Comparison of ENCODE assay signal across 17 mouse cellular contexts in genomic region chr4:103577821-103578220, GRCm38 (mm10). TPM values are rescaled to one million over a fixed set of nuclear protein-coding genes. Genes with fewer than 3 reads are reported as not detected.
A peak's percentile ranks its signal among the peaks of the same experiment; 100 is the strongest.
DNase-seq lines count a peak whose midpoint lies in the region; ATAC-seq and TF ChIP-seq lines count a peak whose summit lies in the region.
"Had no signal": no experiment of that assay in that cellular context is flagged by ENCODE, and none has a peak within 500 bp of the region (broad histone marks: within the 10 kb centered on the region; RNA-seq: fewer than 3 reads in every experiment).

No protein-coding gene starts in this region.

- H3K9me3 ChIP-seq in hindbrain, embryonic 16.5 days (ENCODE audit: control insufficient read depth, low read length) = no peaks in the 10 kb centered on the region
- no peaks in the 10 kb centered on the region for H3K9me3 ChIP-seq in hindbrain, embryonic 12.5 days (replicated peaks)
- H3K9me3 ChIP-seq in forebrain, embryonic 16.5 days (ENCODE audit: control insufficient read depth, low read length) = no peaks in the 10 kb centered on the region
- H3K9me3 ChIP-seq in kidney, embryonic 16.5 days (ENCODE audit: low read length) = no peaks in the 10 kb centered on the region
- H3K9me3 ChIP-seq: embryonic facial prominence, embryonic 10.5 days; heart, embryonic 13.5 days; midbrain, embryonic 13.5 days had no signal

- H3K4me1 ChIP-seq in hindbrain, embryonic 16.5 days (ENCODE audit: control insufficient read depth, insufficient read depth, low read depth, low read length) = peaks cover 4% of the 10 kb centered on the region; the same call in 1 of the 2 replicates
- H3K4me1 ChIP-seq in hindbrain, embryonic 12.5 days = no peaks in the 10 kb centered on the region
- H3K4me1 ChIP-seq in forebrain, embryonic 16.5 days (replicated peaks; ENCODE audit: control insufficient read depth, insufficient read depth, low read length) = peaks cover 10% of the 10 kb centered on the region
- H3K4me1 ChIP-seq in kidney, embryonic 16.5 days (ENCODE audit: insufficient read depth, low read length) = no peaks in the 10 kb centered on the region
- H3K4me1 ChIP-seq: embryonic facial prominence, embryonic 10.5 days; heart, embryonic 13.5 days; midbrain, embryonic 13.5 days had no signal

- no peak for TF ChIP-seq CTCF in brain, embryonic 14.5 days (IDR thresholded peaks at IDR 0.05; ENCODE audit: borderline replicate concordance, extremely low read depth, insufficient read depth, insufficient read length)

- H3K9ac ChIP-seq in hindbrain, embryonic 16.5 days (ENCODE audit: low read depth, low read length) = no peak overlapping the region
- H3K9ac ChIP-seq in hindbrain, embryonic 12.5 days = no peak overlapping the region
- no peak overlapping the region for H3K9ac ChIP-seq in forebrain, embryonic 16.5 days (replicated peaks; ENCODE audit: low read depth, low read length)
- no peak overlapping the region for H3K9ac ChIP-seq in kidney, embryonic 16.5 days (replicated peaks; ENCODE audit: low read length)
- H3K9ac ChIP-seq: heart, embryonic 13.5 days; midbrain, embryonic 13.5 days had no signal

- no peaks in the 10 kb centered on the region for H3K27me3 ChIP-seq in hindbrain, embryonic 16.5 days (replicated peaks; ENCODE audit: control insufficient read depth, insufficient read depth, low read length)
- H3K27me3 ChIP-seq in hindbrain, embryonic 12.5 days = no peaks in the 10 kb centered on the region
- H3K27me3 ChIP-seq in forebrain, embryonic 16.5 days (replicated peaks; ENCODE audit: control insufficient read depth, insufficient read depth, low read length) = no peaks in the 10 kb centered on the region
- H3K27me3 ChIP-seq in kidney, embryonic 16.5 days (ENCODE audit: insufficient read depth, low read length) = no peaks in the 10 kb centered on the region
- H3K27me3 ChIP-seq: heart, embryonic 13.5 days; midbrain, embryonic 13.5 days had no signal

- WGBS in hindbrain, embryonic 16.5 days = 70% methylated on average over 7 of the region's 7 CpGs
- 86% methylated on average over 7 of the region's 7 CpGs for WGBS in hindbrain, embryonic 12.5 days
- 58% methylated on average over 7 of the region's 7 CpGs for WGBS in forebrain, embryonic 16.5 days
- 84% methylated on average over 7 of the region's 7 CpGs for WGBS in kidney, embryonic 16.5 days

- H3K4me2 ChIP-seq in hindbrain, embryonic 16.5 days (ENCODE audit: low read length) = no peak overlapping the region
- H3K4me2 ChIP-seq in hindbrain, embryonic 12.5 days (replicated peaks) = no peak overlapping the region
- no peak overlapping the region; the same call in 1 of the 2 replicates for H3K4me2 ChIP-seq in forebrain, embryonic 16.5 days (ENCODE audit: low read length)
- H3K4me2 ChIP-seq in kidney, embryonic 16.5 days (replicated peaks; ENCODE audit: low read depth, low read length) = no peak overlapping the region
- H3K4me2 ChIP-seq: heart, embryonic 13.5 days; midbrain, embryonic 13.5 days had no signal

- no peak overlapping the region for H3K27ac ChIP-seq in hindbrain, embryonic 16.5 days (ENCODE audit: low read depth, low read length)
- H3K27ac ChIP-seq in hindbrain, embryonic 12.5 days = no peak overlapping the region
- H3K27ac ChIP-seq in forebrain, embryonic 16.5 days (ENCODE audit: low read length) = peak overlapping the region; percentile 76
- H3K27ac ChIP-seq in kidney, embryonic 16.5 days (ENCODE audit: low read length) = no peak overlapping the region
- H3K27ac ChIP-seq: embryonic facial prominence, embryonic 10.5 days; heart, embryonic 13.5 days; macrophage; midbrain, embryonic 13.5 days had no signal

- no peak overlapping the region for H3K4me3 ChIP-seq in hindbrain, embryonic 16.5 days (ENCODE audit: low read length)
- no peak overlapping the region for H3K4me3 ChIP-seq in hindbrain, embryonic 12.5 days
- no peak overlapping the region for H3K4me3 ChIP-seq in forebrain, embryonic 16.5 days (replicated peaks; ENCODE audit: low read length)
- no peak overlapping the region for H3K4me3 ChIP-seq in kidney, embryonic 16.5 days (ENCODE audit: low read length)
- H3K4me3 ChIP-seq: embryonic facial prominence, embryonic 10.5 days; heart, embryonic 13.5 days; midbrain, embryonic 13.5 days had no signal

- no peak for TF ChIP-seq POLR2A in brain, embryonic 14.5 days (IDR thresholded peaks at IDR 0.05; ENCODE audit: borderline replicate concordance, extremely low read depth, insufficient read depth, insufficient read length, poor library complexity, severe bottlenecking)

- 0 out of 2 replicates have a peak, but pooled peaks have one; percentile 20 for ATAC-seq in hindbrain, embryonic 16.5 days
- no peak for ATAC-seq in hindbrain, embryonic 12.5 days (ENCODE audit: low FRiP score)
- ATAC-seq in forebrain, embryonic 16.5 days = peak; percentile 57
- no peak for ATAC-seq in kidney, embryonic 16.5 days (ENCODE audit: low FRiP score, low TSS enrichment)
- ATAC-seq: midbrain, embryonic 13.5 days had no signal

- peak; percentile 60 for DNase-seq in brain, embryonic 14.5 days (ENCODE audit: low read depth)
- DNase-seq in layer of hippocampus, postnatal 10 days (ENCODE audit: low spot score in 2 of 2) = peak; percentile 40 to 44
- DNase-seq in c-Kit-positive CD71-positive TER-119-positive erythroid progenitor cells, embryonic 14.5 days (ENCODE audit: low spot score) = no peak
- DNase-seq: adrenal gland, postnatal 36 days; heart, postnatal 36 days; liver; lung, adult 2 months; retina, postnatal 1 day; thymus, postnatal 14 days had no signal

- H3K36me3 ChIP-seq in hindbrain, embryonic 16.5 days (ENCODE audit: control insufficient read depth, insufficient read depth, low read length) = no peaks in the 10 kb centered on the region
- no peaks in the 10 kb centered on the region for H3K36me3 ChIP-seq in hindbrain, embryonic 12.5 days
- H3K36me3 ChIP-seq in forebrain, embryonic 16.5 days (ENCODE audit: control insufficient read depth, insufficient read depth) = no peaks in the 10 kb centered on the region
- no peaks in the 10 kb centered on the region for H3K36me3 ChIP-seq in kidney, embryonic 16.5 days (ENCODE audit: insufficient read depth, low read length)
- H3K36me3 ChIP-seq: embryonic facial prominence, embryonic 10.5 days; heart, embryonic 13.5 days; midbrain, embryonic 13.5 days had no signal

RNA-seq across cellular contexts. Expression of gene Dab1, which starts 41.3 kb away (rescaled TPM):
- 77.5 and 92.1 TPM in 2 replicates for polyA plus RNA-seq in hindbrain, embryonic 16.5 days (2015; fragmentation: Nextera tagmentation; extraction: Ambion mirVana)
- 72.7 and 77.0 TPM in 2 replicates for polyA plus RNA-seq in hindbrain, embryonic 12.5 days (2016; fragmentation: Nextera tagmentation; extraction: Ambion mirVana)
- 49.9 and 54.9 TPM in 2 replicates for polyA plus RNA-seq in brain, embryonic 14.5 days (2012; rRNA removed)
- 195 and 214 TPM in 2 replicates for polyA plus RNA-seq in forebrain, embryonic 16.5 days (2015; fragmentation: Nextera tagmentation; extraction: Ambion mirVana)
- 100 to 1,000 TPM; 147 to 158 TPM for total RNA-seq in layer of hippocampus, postnatal 10 days (2021)
- 20.6 and 23.2 TPM in 2 replicates for polyA plus RNA-seq in kidney, embryonic 16.5 days (2015; fragmentation: Nextera tagmentation; extraction: Ambion mirVana)
- total RNA-seq: heart, postnatal 36 days had no signal
- polyA plus RNA-seq: macrophage had no signal

Comparison
In these comparisons a context has a peak if more than half of its experiments do, and no peak if none do; other contexts are left out.
1. ATAC-seq: peak in hindbrain, embryonic 16.5 days (single experiment) and forebrain, embryonic 16.5 days (single experiment); none in hindbrain, embryonic 12.5 days (single experiment) and kidney, embryonic 16.5 days (single experiment).